ENCODE assay signal across 15 mouse cellular contexts in genomic region chr5:24342205-24342963, GRCm38 (mm10). TPM values are rescaled to one million over a fixed set of nuclear protein-coding genes. Genes with fewer than 3 reads are reported as not detected.
DNase-seq lines count a peak whose midpoint lies in the region; ATAC-seq lines count a peak whose summit lies in the region.
"Had no signal": no experiment of that assay in that cellular context is flagged by ENCODE, and none has a peak within 500 bp of the region (broad histone marks: within the 10 kb centered on the region; RNA-seq: fewer than 3 reads in every experiment).

No protein-coding gene starts in this region.

- no peaks in the 10 kb centered on the region for H3K27me3 ChIP-seq in heart, embryonic 10.5 days (ENCODE audit: insufficient read depth, poor library complexity, severe bottlenecking)
- 0 out of 2 replicates have a peak, but pooled peaks cover 4% of the 10 kb centered on the region for H3K27me3 ChIP-seq in midbrain, embryonic 13.5 days
- H3K27me3 ChIP-seq in midbrain, embryonic 16.5 days (ENCODE audit: control insufficient read depth, insufficient read depth, low read depth, low read length), result no peaks in the 10 kb centered on the region
- no peaks in the 10 kb centered on the region for H3K27me3 ChIP-seq in heart, embryonic 14.5 days (ENCODE audit: control insufficient read depth, insufficient read depth, low read length)
- no peaks in the 10 kb centered on the region for H3K27me3 ChIP-seq in intestine, embryonic 16.5 days (replicated peaks; ENCODE audit: control insufficient read depth, insufficient read depth, low read length)

- H3K4me2 ChIP-seq in midbrain, embryonic 13.5 days (replicated peaks), result no peak overlapping the region
- H3K4me2 ChIP-seq in midbrain, embryonic 16.5 days (ENCODE audit: low read length), result no peak overlapping the region
- peak overlapping the region; percentile 32 for H3K4me2 ChIP-seq in heart, embryonic 14.5 days (ENCODE audit: low read length)
- no peak overlapping the region for H3K4me2 ChIP-seq in intestine, embryonic 16.5 days (ENCODE audit: low read depth, low read length)
- H3K4me2 ChIP-seq: kidney, embryonic 15.5 days; liver, embryonic 13.5 days had no signal

- H3K27ac ChIP-seq in heart, embryonic 10.5 days, result peak overlapping the region; percentile 79
- H3K27ac ChIP-seq in midbrain, embryonic 13.5 days, result peak overlapping the region; percentile 99
- H3K27ac ChIP-seq in midbrain, embryonic 16.5 days (ENCODE audit: low read length), result no peak overlapping the region
- peak overlapping the region; percentile 74 to 85 for H3K27ac ChIP-seq in heart, embryonic 14.5 days (replicated peaks in 1 of 2; ENCODE audit: control insufficient read depth in 1 of 2, insufficient read depth in 1 of 2, low read depth in 2 of 2, low read length in 2 of 2)
- H3K27ac ChIP-seq in intestine, embryonic 16.5 days (ENCODE audit: low read length), result no peak overlapping the region
- H3K27ac ChIP-seq: kidney, embryonic 15.5 days had no signal

- no peak overlapping the region for H3K9ac ChIP-seq in midbrain, embryonic 13.5 days (replicated peaks)
- H3K9ac ChIP-seq in midbrain, embryonic 16.5 days (ENCODE audit: low read depth, low read length), result no peak overlapping the region
- peak overlapping the region; percentile 31 for H3K9ac ChIP-seq in heart, embryonic 14.5 days (ENCODE audit: low read length)
- H3K9ac ChIP-seq in intestine, embryonic 16.5 days (ENCODE audit: low read depth, low read length), result peak overlapping the region; percentile 15; the same call in 1 of the 2 replicates
- H3K9ac ChIP-seq: kidney, embryonic 15.5 days; liver, embryonic 13.5 days had no signal

- no peak overlapping the region for H3K4me3 ChIP-seq in heart, embryonic 10.5 days
- no peak overlapping the region for H3K4me3 ChIP-seq in midbrain, embryonic 13.5 days (replicated peaks)
- H3K4me3 ChIP-seq in midbrain, embryonic 16.5 days (ENCODE audit: low read depth, low read length), result no peak overlapping the region
- no peak overlapping the region for H3K4me3 ChIP-seq in heart, embryonic 14.5 days (ENCODE audit: control insufficient read depth in 1 of 2, insufficient read depth in 1 of 2, low read depth in 1 of 2, low read length in 2 of 2)
- no peak overlapping the region for H3K4me3 ChIP-seq in intestine, embryonic 16.5 days (ENCODE audit: low read length)
- H3K4me3 ChIP-seq: erythroblast, embryonic 14.5 days; kidney, embryonic 15.5 days; liver, embryonic 13.5 days had no signal

- no peak for DNase-seq in heart, embryonic 10.5 days (ENCODE audit: low spot score)
- DNase-seq in heart, adult 8-10 months (ENCODE audit: low spot score), result no peak
- DNase-seq in cerebellum, adult 11 months, result no peak
- DNase-seq: cerebellum, adult 8-10 months; embryo, embryonic 11 days; liver, embryonic 13.5 days; right cerebral cortex, adult 18-20 months; thymus, postnatal 25 days had no signal

- ATAC-seq in midbrain, embryonic 13.5 days, result no peak
- no peak for ATAC-seq in midbrain, embryonic 16.5 days
- ATAC-seq in heart, embryonic 14.5 days (ENCODE audit: insufficient number of reproducible peaks, insufficient read depth, low FRiP score, low read depth), result no peak
- ATAC-seq in intestine, embryonic 16.5 days, result no peak

- peaks cover 44% of the 10 kb centered on the region for H3K36me3 ChIP-seq in heart, embryonic 10.5 days
- H3K36me3 ChIP-seq in midbrain, embryonic 13.5 days, result peaks cover 16% of the 10 kb centered on the region; the same call in 1 of the 2 replicates
- no peaks in the 10 kb centered on the region for H3K36me3 ChIP-seq in midbrain, embryonic 16.5 days (ENCODE audit: control insufficient read depth, insufficient read depth, low read length)
- peaks cover 79% of the 10 kb centered on the region for H3K36me3 ChIP-seq in heart, embryonic 14.5 days (ENCODE audit: control insufficient read depth, insufficient read depth, low read length)
- H3K36me3 ChIP-seq in intestine, embryonic 16.5 days (ENCODE audit: control insufficient read depth, insufficient read depth, low read length), result no peaks in the 10 kb centered on the region
- H3K36me3 ChIP-seq: kidney, embryonic 15.5 days; liver, embryonic 13.5 days had no signal

- 71% methylated on average over 14 of the region's 14 CpGs for WGBS in heart, embryonic 10.5 days
- WGBS in midbrain, embryonic 13.5 days, result 79% methylated on average over 14 of the region's 14 CpGs
- 83% methylated on average over 14 of the region's 14 CpGs for WGBS in midbrain, embryonic 16.5 days
- 40% methylated on average over 14 of the region's 14 CpGs for WGBS in heart, embryonic 14.5 days
- WGBS in intestine, embryonic 16.5 days, result 70% methylated on average over 14 of the region's 14 CpGs

- H3K9me3 ChIP-seq in heart, embryonic 10.5 days, result no peaks in the 10 kb centered on the region
- no peaks in the 10 kb centered on the region for H3K9me3 ChIP-seq in midbrain, embryonic 13.5 days
- no peaks in the 10 kb centered on the region for H3K9me3 ChIP-seq in midbrain, embryonic 16.5 days (replicated peaks; ENCODE audit: control insufficient read depth, low read length, poor library complexity, severe bottlenecking)
- H3K9me3 ChIP-seq in heart, embryonic 14.5 days (ENCODE audit: control insufficient read depth, low read length), result no peaks in the 10 kb centered on the region
- no peaks in the 10 kb centered on the region for H3K9me3 ChIP-seq in intestine, embryonic 16.5 days (ENCODE audit: control insufficient read depth, low read length)
- H3K9me3 ChIP-seq: kidney, embryonic 15.5 days; liver, embryonic 13.5 days had no signal

- H3K4me1 ChIP-seq in heart, embryonic 10.5 days, result peaks cover 89% of the 10 kb centered on the region
- H3K4me1 ChIP-seq in midbrain, embryonic 13.5 days (replicated peaks), result peaks cover 71% of the 10 kb centered on the region
- H3K4me1 ChIP-seq in midbrain, embryonic 16.5 days (ENCODE audit: control insufficient read depth, insufficient read depth, low read length), result peaks cover 26% of the 10 kb centered on the region
- peaks cover 54 to 89% of the 10 kb centered on the region in 2 experiments for H3K4me1 ChIP-seq in heart, embryonic 14.5 days (ENCODE audit: control insufficient read depth in 2 of 2, insufficient read depth in 2 of 2, low read length in 2 of 2)
- H3K4me1 ChIP-seq in intestine, embryonic 16.5 days (ENCODE audit: control insufficient read depth, insufficient read depth, low read length), result peaks cover 39% of the 10 kb centered on the region

RNA-seq across cellular contexts. Expression of gene Kcnh2, which starts 9.0 kb away (rescaled TPM):
- polyA plus RNA-seq in heart, embryonic 10.5 days (2016; fragmentation: Nextera tagmentation; extraction: Ambion mirVana), result 28.8 and 32.2 TPM in 2 replicates
- total RNA-seq in heart, adult 8-10 months (2022), result 10 to 100 TPM; 48.8 to 95.2 (median 71.0) TPM
- polyA plus RNA-seq in midbrain, embryonic 13.5 days (2015; fragmentation: Nextera tagmentation; extraction: Ambion mirVana), result 9.0 and 10.3 TPM in 2 replicates
- polyA plus RNA-seq in midbrain, embryonic 16.5 days (2015; fragmentation: Nextera tagmentation; extraction: Ambion mirVana), result 11.4 and 11.7 TPM in 2 replicates
- 23.5 and 32.9 TPM in 2 replicates for polyA plus RNA-seq in heart, embryonic 14.5 days (2014; fragmentation: Nextera tagmentation; extraction: Ambion mirVana)
- polyA plus RNA-seq in intestine, embryonic 16.5 days (2015; fragmentation: Nextera tagmentation; extraction: Ambion mirVana), result 3.1 and 5.8 TPM in 2 replicates
- polyA plus RNA-seq: erythroblast, embryonic 14.5 days had no signal

RNA-seq across cellular contexts. Expression of gene Nos3, which starts 22.2 kb away (rescaled TPM):
- polyA plus RNA-seq in heart, embryonic 10.5 days (2016; fragmentation: Nextera tagmentation; extraction: Ambion mirVana), result 23.2 and 40.8 TPM in 2 replicates
- total RNA-seq in heart, adult 8-10 months (2022), result 10 to 100 TPM; 21.4 to 26.9 (median 23.8) TPM
- 7.0 and 7.8 TPM in 2 replicates for polyA plus RNA-seq in midbrain, embryonic 13.5 days (2015; fragmentation: Nextera tagmentation; extraction: Ambion mirVana)
- 8.8 and 9.7 TPM in 2 replicates for polyA plus RNA-seq in midbrain, embryonic 16.5 days (2015; fragmentation: Nextera tagmentation; extraction: Ambion mirVana)
- polyA plus RNA-seq in heart, embryonic 14.5 days (2014; fragmentation: Nextera tagmentation; extraction: Ambion mirVana), result 27.7 and 28.2 TPM in 2 replicates
- polyA plus RNA-seq in intestine, embryonic 16.5 days (2015; fragmentation: Nextera tagmentation; extraction: Ambion mirVana), result 7.0 and 7.7 TPM in 2 replicates
- total RNA-seq: hematopoietic stem cell, adult 5-6 weeks had no signal

RNA-seq across cellular contexts. Expression of gene Atg9b, which starts 49.6 kb away (rescaled TPM):
- 1.2 and 2.3 TPM in 2 replicates for polyA plus RNA-seq in heart, embryonic 10.5 days (2016; fragmentation: Nextera tagmentation; extraction: Ambion mirVana)
- 1 to 10 TPM in 2 of 4 experiments, under 1 TPM in 2; 0.73 to 1.7 (median 1.1) TPM for total RNA-seq in heart, adult 8-10 months (2022)
- 0.39 and 0.69 TPM in 2 replicates for polyA plus RNA-seq in midbrain, embryonic 13.5 days (2015; fragmentation: Nextera tagmentation; extraction: Ambion mirVana)
- polyA plus RNA-seq in midbrain, embryonic 16.5 days (2015; fragmentation: Nextera tagmentation; extraction: Ambion mirVana), result 3.8 and 4.4 TPM in 2 replicates
- polyA plus RNA-seq in heart, embryonic 14.5 days (2014; fragmentation: Nextera tagmentation; extraction: Ambion mirVana), result 1.0 and 1.5 TPM in 2 replicates
- 1.7 and 2.0 TPM in 2 replicates for polyA plus RNA-seq in intestine, embryonic 16.5 days (2015; fragmentation: Nextera tagmentation; extraction: Ambion mirVana)

RNA-seq across cellular contexts. Expression of gene Abcb8, which starts 51.1 kb away (rescaled TPM):
- 62.7 and 81.3 TPM in 2 replicates for polyA plus RNA-seq in heart, embryonic 10.5 days (2016; fragmentation: Nextera tagmentation; extraction: Ambion mirVana)
- total RNA-seq in heart, adult 8-10 months (2022), result 100 to 1,000 TPM in 2 of 4 experiments, 10 to 100 TPM in 2; 96.5 to 106 (median 101) TPM
- 50.2 and 51.5 TPM in 2 replicates for polyA plus RNA-seq in midbrain, embryonic 13.5 days (2015; fragmentation: Nextera tagmentation; extraction: Ambion mirVana)
- 49.2 and 54.9 TPM in 2 replicates for polyA plus RNA-seq in midbrain, embryonic 16.5 days (2015; fragmentation: Nextera tagmentation; extraction: Ambion mirVana)
- polyA plus RNA-seq in heart, embryonic 14.5 days (2014; fragmentation: Nextera tagmentation; extraction: Ambion mirVana), result 52.7 and 56.1 TPM in 2 replicates
- 89.8 and 91.3 TPM in 2 replicates for polyA plus RNA-seq in intestine, embryonic 16.5 days (2015; fragmentation: Nextera tagmentation; extraction: Ambion mirVana)

Comparison
In these comparisons a context has a peak if more than half of its experiments do, and no peak if none do; other contexts are left out.
1. H3K27ac ChIP-seq: peak in heart, embryonic 10.5 days (single experiment), midbrain, embryonic 13.5 days (single experiment) and heart, embryonic 14.5 days (2 of 2); none in midbrain, embryonic 16.5 days (single experiment) and intestine, embryonic 16.5 days (single experiment).
2. H3K9ac ChIP-seq: peak in heart, embryonic 14.5 days (single experiment) and intestine, embryonic 16.5 days (single experiment); none in midbrain, embryonic 13.5 days (single experiment) and midbrain, embryonic 16.5 days (single experiment).